ENCODE assay signal across 10 mouse cellular contexts in genomic region chr12:104904138-104904537, GRCm38 (mm10). TPM values are rescaled to one million over a fixed set of nuclear protein-coding genes. Genes with fewer than 3 reads are reported as not detected.
DNase-seq lines count a peak whose midpoint lies in the region; ATAC-seq and TF ChIP-seq lines count a peak whose summit lies in the region.
"Had no signal": no experiment of that assay in that cellular context is flagged by ENCODE, and none has a peak within 500 bp of the region (broad histone marks: within the 10 kb centered on the region; RNA-seq: fewer than 3 reads in every experiment).

No protein-coding gene starts in this region.

- H3K9me3 ChIP-seq in hindbrain, embryonic 10.5 days: 0 out of 2 replicates have a peak, but pooled peaks cover 5% of the 10 kb centered on the region
- no peaks in the 10 kb centered on the region for H3K9me3 ChIP-seq in hindbrain, postnatal 0 days (ENCODE audit: low read length)
- H3K9me3 ChIP-seq in limb, embryonic 11.5 days (ENCODE audit: control insufficient read depth, low read length): no peaks in the 10 kb centered on the region
- H3K9me3 ChIP-seq in stomach, postnatal 0 days (ENCODE audit: control insufficient read depth, low read length): no peaks in the 10 kb centered on the region

- WGBS in hindbrain, embryonic 10.5 days: 35% methylated on average over 5 of the region's 5 CpGs
- 37% methylated on average over 5 of the region's 5 CpGs for WGBS in hindbrain, postnatal 0 days
- WGBS in limb, embryonic 11.5 days: 3% methylated on average over 5 of the region's 5 CpGs
- 17% methylated on average over 5 of the region's 5 CpGs for WGBS in stomach, postnatal 0 days
- WGBS in thymus, adult 2 months: 19% methylated on average over 5 of the region's 5 CpGs

- no peak for TF ChIP-seq POLR2A in thymus, adult 2 months (IDR thresholded peaks at IDR 0.05; ENCODE audit: control insufficient read depth, extremely low read depth, insufficient read depth, low read length, poor library complexity)

- TF ChIP-seq EP300 in stomach, postnatal 0 days (optimal IDR thresholded peaks at IDR 0.05): no peak

- peak; percentile 38 for DNase-seq in hindbrain, embryonic 10.5 days (ENCODE audit: low spot score)
- DNase-seq in hindbrain, postnatal 0 days (ENCODE audit: low spot score): no peak
- peak; percentile 28 for DNase-seq in urinary bladder, postnatal 14 days (ENCODE audit: low spot score)
- DNase-seq in urinary bladder, postnatal 25 days (ENCODE audit: low spot score): no peak
- DNase-seq in limb, embryonic 11.5 days (ENCODE audit: low spot score): peak; percentile 64
- DNase-seq in stomach, postnatal 0 days (ENCODE audit: low spot score): peak; percentile 52
- DNase-seq in gastrocnemius, adult 2 months: no peak
- no peak for DNase-seq in thymus, adult 2 months
- DNase-seq: heart, postnatal 4 days; layer of hippocampus, postnatal 36 days had no signal

- H3K4me1 ChIP-seq in hindbrain, embryonic 10.5 days (replicated peaks): peaks cover 62% of the 10 kb centered on the region
- peaks cover 9% of the 10 kb centered on the region; the same call in 1 of the 2 replicates for H3K4me1 ChIP-seq in hindbrain, postnatal 0 days (ENCODE audit: insufficient read depth, low read length)
- H3K4me1 ChIP-seq in limb, embryonic 11.5 days (ENCODE audit: control insufficient read depth, insufficient read depth, low read length): peaks cover 46% of the 10 kb centered on the region
- no peaks in the 10 kb centered on the region for H3K4me1 ChIP-seq in stomach, postnatal 0 days (replicated peaks; ENCODE audit: control insufficient read depth, insufficient read depth)
- no peaks in the 10 kb centered on the region for H3K4me1 ChIP-seq in thymus, adult 2 months (replicated peaks; ENCODE audit: control insufficient read depth, insufficient read depth, low read length)

- H3K27ac ChIP-seq in hindbrain, embryonic 10.5 days: peak overlapping the region; percentile 71
- no peak overlapping the region for H3K27ac ChIP-seq in hindbrain, postnatal 0 days
- no peak overlapping the region; the same call in 1 of the 2 replicates for H3K27ac ChIP-seq in limb, embryonic 11.5 days (replicated peaks; ENCODE audit: low read depth, low read length)
- no peak overlapping the region for H3K27ac ChIP-seq in stomach, postnatal 0 days (replicated peaks)
- no peak overlapping the region for H3K27ac ChIP-seq in gastrocnemius, adult 2 months
- no peak overlapping the region for H3K27ac ChIP-seq in thymus, adult 2 months (ENCODE audit: control insufficient read depth, insufficient read depth, low read length)

- no peak overlapping the region for H3K9ac ChIP-seq in hindbrain, postnatal 0 days (replicated peaks; ENCODE audit: low read length)
- H3K9ac ChIP-seq in limb, embryonic 11.5 days (ENCODE audit: low read length): 0 out of 2 replicates have a peak overlapping the region, but pooled peaks have one; percentile 17
- no peak overlapping the region for H3K9ac ChIP-seq in stomach, postnatal 0 days (ENCODE audit: low read length)

- no peak overlapping the region for H3K4me2 ChIP-seq in hindbrain, postnatal 0 days (ENCODE audit: low read depth, low read length)
- H3K4me2 ChIP-seq in limb, embryonic 11.5 days (ENCODE audit: low read depth, severe bottlenecking): no peak overlapping the region
- no peak overlapping the region for H3K4me2 ChIP-seq in stomach, postnatal 0 days (replicated peaks; ENCODE audit: low read depth)

- TF ChIP-seq CTCF in hindbrain, postnatal 0 days (IDR thresholded peaks at IDR 0.05; ENCODE audit: low read depth): no peak
- peak; percentile 10; the same call in 1 of the 2 replicates for TF ChIP-seq CTCF in stomach, postnatal 0 days (IDR thresholded peaks at IDR 0.05; ENCODE audit: low read depth)
- no peak for TF ChIP-seq CTCF in gastrocnemius, adult 2 months (IDR thresholded peaks at IDR 0.05)
- TF ChIP-seq CTCF in thymus, adult 2 months (IDR thresholded peaks at IDR 0.05; ENCODE audit: borderline replicate concordance, control insufficient read depth, extremely low read depth, insufficient read depth, low read length, poor library complexity): no peak

- peaks cover 27% of the 10 kb centered on the region for H3K27me3 ChIP-seq in hindbrain, embryonic 10.5 days (ENCODE audit: insufficient read depth, poor library complexity, severe bottlenecking)
- H3K27me3 ChIP-seq in hindbrain, postnatal 0 days (ENCODE audit: insufficient read depth, low read length): no peaks in the 10 kb centered on the region
- H3K27me3 ChIP-seq in limb, embryonic 11.5 days (ENCODE audit: control insufficient read depth, insufficient read depth, low read length): no peaks in the 10 kb centered on the region
- no peaks in the 10 kb centered on the region for H3K27me3 ChIP-seq in stomach, postnatal 0 days (ENCODE audit: control insufficient read depth, insufficient read depth, low read length)
- no peaks in the 10 kb centered on the region for H3K27me3 ChIP-seq in thymus, adult 2 months (ENCODE audit: control insufficient read depth, insufficient read depth, low read length)

- no peak for ATAC-seq in hindbrain, postnatal 0 days
- ATAC-seq in limb, embryonic 11.5 days (ENCODE audit: insufficient number of reproducible peaks, low FRiP score, low TSS enrichment, low read depth): peak; percentile 48; the same call in 1 of the 2 replicates
- peak; percentile 86 for ATAC-seq in stomach, postnatal 0 days (ENCODE audit: low FRiP score, low TSS enrichment)

- H3K36me3 ChIP-seq in hindbrain, embryonic 10.5 days: no peaks in the 10 kb centered on the region
- H3K36me3 ChIP-seq in hindbrain, postnatal 0 days (ENCODE audit: insufficient read depth, low read length): no peaks in the 10 kb centered on the region
- H3K36me3 ChIP-seq in limb, embryonic 11.5 days (ENCODE audit: control insufficient read depth, insufficient read depth, low read length): no peaks in the 10 kb centered on the region
- H3K36me3 ChIP-seq in stomach, postnatal 0 days (ENCODE audit: control insufficient read depth, insufficient read depth, low read length): no peaks in the 10 kb centered on the region
- H3K36me3 ChIP-seq in thymus, adult 2 months (ENCODE audit: control insufficient read depth, insufficient read depth, low read length): no peaks in the 10 kb centered on the region

- intact Hi-C loops in gastrocnemius, adult 2 months (cut with DNase I): no loop called here

- no peak overlapping the region for H3K4me3 ChIP-seq in hindbrain, embryonic 10.5 days
- H3K4me3 ChIP-seq in hindbrain, postnatal 0 days (ENCODE audit: low read length): no peak overlapping the region
- no peak overlapping the region for H3K4me3 ChIP-seq in limb, embryonic 11.5 days (ENCODE audit: low read depth, low read length)
- H3K4me3 ChIP-seq in stomach, postnatal 0 days (ENCODE audit: low read depth, low read length): no peak overlapping the region
- no peak overlapping the region for H3K4me3 ChIP-seq in gastrocnemius, adult 2 months
- no peak overlapping the region for H3K4me3 ChIP-seq in thymus, adult 2 months (ENCODE audit: control insufficient read depth, insufficient read depth, low read length)

RNA-seq across cellular contexts. Expression of gene Clmn, which starts 39.3 kb away (rescaled TPM):
- 2.4 and 2.7 TPM in 2 replicates for polyA plus RNA-seq in hindbrain, embryonic 10.5 days (2016; fragmentation: Nextera tagmentation; extraction: Ambion mirVana)
- total RNA-seq in hindbrain, postnatal 0 days (2014; rRNA removed): 2.6 and 3.1 TPM in 2 replicates
- 1.7 and 2.6 TPM in 2 replicates for polyA plus RNA-seq in hindbrain, postnatal 0 days (2015; fragmentation: Nextera tagmentation; extraction: Ambion mirVana)
- polyA plus RNA-seq in limb, embryonic 11.5 days (2014; fragmentation: Nextera tagmentation; extraction: Ambion mirVana): 5.9 and 6.3 TPM in 2 replicates
- polyA plus RNA-seq in stomach, postnatal 0 days (2015; fragmentation: Nextera tagmentation; extraction: Ambion mirVana): 5.5 and 8.0 TPM in 2 replicates
- total RNA-seq in gastrocnemius, adult 2 months (2021): 1 to 10 TPM; 2.6 to 3.2 TPM
- polyA plus RNA-seq in thymus, adult 2 months (2012; rRNA removed): 0.75 and 1.0 TPM in 2 replicates

Comparison
In these comparisons a context has a peak if more than half of its experiments do, and no peak if none do; other contexts are left out.
1. DNase-seq: peak in hindbrain, embryonic 10.5 days (single experiment), urinary bladder, postnatal 14 days (single experiment), limb, embryonic 11.5 days (single experiment) and stomach, postnatal 0 days (single experiment); none in hindbrain, postnatal 0 days (single experiment), urinary bladder, postnatal 25 days (single experiment), gastrocnemius, adult 2 months (single experiment) and thymus, adult 2 months (single experiment).